Mouse (Mus musculus): ENCODE data around the gene Frmpd1.

The Frmpd1 gene

DNA sequence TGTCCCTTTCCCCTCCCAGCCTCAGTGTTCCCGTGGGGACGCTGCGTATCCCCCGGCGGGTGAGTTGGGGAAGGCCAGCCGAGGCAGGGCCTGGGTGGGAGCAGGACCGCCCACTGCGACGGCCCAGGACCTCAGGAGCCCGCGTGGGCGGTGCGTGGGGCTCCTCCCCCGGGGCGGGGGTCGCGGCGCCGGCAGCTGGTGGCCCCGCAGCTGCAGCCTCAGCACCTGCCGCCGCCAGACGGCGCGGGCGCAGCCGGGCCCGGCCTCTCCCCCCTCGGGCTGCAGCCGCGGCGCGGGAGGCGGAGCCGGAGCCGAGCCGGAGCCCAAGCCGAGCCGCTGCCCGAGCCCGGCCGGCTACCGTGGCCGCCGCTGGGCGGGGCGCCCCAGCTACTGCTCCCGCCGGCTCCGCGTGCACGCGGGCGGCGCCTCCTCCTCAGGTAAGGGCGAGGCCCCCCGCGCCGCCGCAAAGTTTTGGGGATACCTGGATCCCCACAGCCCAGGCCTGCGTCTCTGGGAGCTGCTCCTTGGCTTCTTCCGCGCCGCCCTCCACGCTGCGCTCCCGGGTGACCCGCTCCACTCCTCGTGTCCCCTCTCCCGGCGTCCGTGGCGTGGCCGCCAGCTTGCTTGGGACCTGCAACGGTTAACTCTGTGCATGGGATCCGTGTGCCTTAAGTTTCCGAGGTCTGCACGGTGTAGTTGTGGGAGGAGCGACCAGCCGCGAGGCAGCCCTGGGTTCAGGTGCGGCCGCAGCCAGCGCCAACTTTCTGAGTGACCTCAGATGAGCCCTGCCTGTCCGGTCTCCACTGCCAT is at the start of gene Frmpd1:
TSS of gene Frmpd1 (plus strand) at position 355 of the 810 bp plus-strand sequence.
- peak; percentile 76 for DNase-seq (ENCODE audit: low spot score)

DNA sequence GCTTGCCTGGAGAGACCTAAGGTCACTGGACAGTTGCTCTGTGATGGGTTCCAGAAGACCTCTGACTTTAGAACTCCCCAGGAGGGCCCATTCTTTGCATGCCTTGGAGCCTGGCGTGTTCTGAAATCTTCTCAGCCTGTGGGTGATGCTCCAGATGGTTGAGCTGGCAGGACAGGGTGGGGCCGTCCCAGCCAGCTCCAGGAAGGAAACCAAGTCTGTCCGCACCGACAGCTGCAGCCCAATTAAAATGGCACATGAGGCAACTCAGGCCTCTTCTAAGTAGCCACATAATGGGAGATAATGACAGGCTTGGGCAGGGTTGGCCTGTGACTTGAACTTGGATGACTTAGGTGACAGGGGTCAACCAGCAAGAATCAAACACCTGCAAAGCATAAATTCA is 47.0 kb upstream of the Frmpd1 start:
- DNase-seq (ENCODE audit: low spot score), result no peak

DNA sequence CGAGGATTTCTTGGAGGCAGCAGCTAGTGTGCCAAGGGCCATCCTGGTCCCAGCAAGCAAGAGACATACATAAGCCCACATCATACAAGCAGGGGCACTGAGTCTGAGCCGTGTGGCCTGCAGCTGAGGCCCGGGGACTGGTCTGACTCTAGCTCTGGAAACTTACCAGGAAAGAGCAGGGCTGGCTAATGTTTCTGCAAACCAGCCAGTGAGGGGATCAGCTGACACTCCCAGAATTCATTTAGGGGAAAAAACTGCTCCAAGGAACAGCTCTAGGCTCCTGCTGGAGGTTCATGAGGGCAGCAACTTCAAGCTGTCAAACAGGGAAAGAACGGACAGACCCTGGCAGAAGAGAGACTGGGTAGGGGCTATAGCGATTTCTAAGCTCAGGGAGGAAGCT is 42.8 kb upstream of the Frmpd1 start:
- no peak for DNase-seq (ENCODE audit: low spot score)

DNA sequence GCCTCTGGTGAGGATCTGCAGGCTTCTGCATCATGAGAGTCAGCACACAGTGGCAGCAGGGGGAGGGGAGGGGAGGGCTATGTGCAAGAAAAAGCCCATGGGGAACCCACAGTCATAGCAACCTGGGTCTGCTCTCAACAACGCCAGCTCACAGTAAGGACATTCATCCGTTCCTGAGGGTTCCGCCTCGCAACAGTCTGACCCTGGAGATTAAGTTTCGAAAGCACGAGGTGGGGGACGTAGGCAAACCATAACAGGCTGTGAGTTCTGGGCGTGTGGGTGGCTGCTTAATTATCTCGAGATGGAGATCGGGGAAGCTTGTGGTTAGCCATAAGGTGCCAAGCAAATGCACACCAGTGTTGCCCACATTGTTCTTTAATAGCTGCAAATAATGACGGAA is 42.3 kb upstream of the Frmpd1 start:
- DNase-seq (ENCODE audit: low spot score), result no peak

DNA sequence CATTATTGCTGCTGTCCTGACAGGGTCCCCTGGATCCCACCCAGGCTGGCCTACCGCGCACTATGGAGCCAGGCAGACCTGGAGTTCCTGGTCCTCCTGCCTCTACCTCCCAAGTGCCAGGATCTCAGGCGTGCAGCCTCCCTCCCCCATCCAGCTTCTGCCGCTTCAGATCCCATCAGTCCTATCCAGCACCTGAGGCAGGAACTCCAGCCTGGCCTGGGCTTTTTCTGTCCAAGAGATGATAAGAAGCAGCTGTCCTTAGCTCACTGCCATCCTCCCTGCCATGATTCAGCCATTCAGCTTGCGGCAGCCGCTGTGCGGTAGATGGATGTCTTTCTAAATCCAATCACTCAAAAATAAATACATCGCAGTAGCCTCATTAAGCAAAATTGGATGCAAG is 41.7 kb upstream of the Frmpd1 start:
- no peak for DNase-seq (ENCODE audit: low spot score)

DNA sequence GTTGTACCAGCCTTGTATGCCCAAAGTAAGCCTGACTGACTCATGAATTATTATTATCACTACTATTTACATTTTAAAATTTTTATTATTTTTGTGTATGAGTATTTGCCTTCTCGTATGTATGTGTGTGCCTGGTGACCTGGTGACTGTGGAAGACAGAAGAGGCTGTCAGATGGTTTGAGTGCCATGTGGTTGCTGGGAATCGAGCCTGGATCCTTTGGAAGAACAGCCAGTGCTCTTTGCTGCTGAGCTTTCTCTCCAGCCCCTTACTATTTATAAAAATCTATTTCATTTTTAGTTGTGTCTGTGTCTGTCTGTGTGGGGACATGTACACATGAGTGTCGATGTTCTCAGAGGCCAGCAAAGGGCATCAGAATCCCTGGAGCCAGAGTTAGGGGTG is 28.2 kb upstream of the Frmpd1 start:
- no peak for DNase-seq (ENCODE audit: low spot score)

DNA sequence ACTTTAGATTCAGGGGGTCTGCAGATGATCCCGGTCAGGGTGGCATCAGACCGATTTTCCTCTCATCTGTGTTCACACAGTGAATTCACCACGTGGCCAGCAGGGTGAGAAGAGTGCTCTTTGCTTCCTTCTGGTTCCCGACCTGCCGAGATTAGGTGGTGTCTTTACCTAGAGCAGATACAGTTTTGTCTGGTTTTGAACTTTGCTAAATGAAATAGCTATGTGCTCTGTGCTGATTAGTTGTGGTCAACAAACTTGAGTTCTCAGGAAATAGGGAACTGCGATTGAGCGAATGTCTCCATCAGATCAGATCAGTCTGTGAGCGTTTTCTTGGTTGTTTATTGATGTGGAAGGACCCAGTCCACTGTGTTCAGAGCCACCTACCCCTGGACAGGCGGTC is 26.1 kb upstream of the Frmpd1 start:
- no peak for DNase-seq (ENCODE audit: low spot score)

DNA sequence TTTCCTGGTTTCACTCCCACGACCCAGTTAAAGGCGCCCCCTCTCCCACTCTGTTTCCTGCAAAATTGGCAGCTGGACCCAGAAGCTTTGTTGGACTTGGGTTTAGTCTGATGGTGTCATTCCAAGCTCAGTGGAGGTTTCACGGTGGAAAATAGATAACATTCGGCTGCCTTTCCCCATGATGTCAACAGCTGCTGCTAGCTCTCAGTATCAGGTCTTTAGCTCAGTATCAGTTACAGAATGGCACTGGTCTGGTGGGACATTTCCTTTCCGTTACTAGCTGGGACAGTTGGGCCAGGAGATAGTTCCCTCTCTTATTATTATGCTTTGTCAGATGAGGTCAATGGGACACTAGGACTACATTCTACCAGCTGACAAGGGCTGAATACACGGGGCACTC is 23.9 kb upstream of the Frmpd1 start:
- no peak for DNase-seq (ENCODE audit: low spot score)

DNA sequence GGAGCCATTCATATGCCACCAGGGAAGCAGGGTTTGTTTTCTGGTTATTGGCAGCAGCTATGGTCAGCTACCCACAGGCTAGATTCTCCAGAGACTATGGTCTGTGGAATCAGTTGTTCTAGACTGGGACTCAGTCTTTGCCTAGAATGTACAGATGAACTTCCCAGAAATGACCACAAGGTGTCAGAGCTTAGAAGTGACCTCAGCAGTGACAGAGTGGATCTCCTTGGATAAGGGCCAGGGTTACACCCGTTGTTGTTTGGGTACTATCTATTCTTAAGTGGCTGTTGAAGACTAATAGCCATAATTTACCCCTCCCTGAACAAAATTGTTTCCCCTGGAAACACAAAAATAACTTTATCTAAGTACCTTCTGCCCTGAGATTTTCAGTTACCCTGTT is 21.0 kb upstream of the Frmpd1 start:
- DNase-seq (ENCODE audit: low spot score), result no peak

DNA sequence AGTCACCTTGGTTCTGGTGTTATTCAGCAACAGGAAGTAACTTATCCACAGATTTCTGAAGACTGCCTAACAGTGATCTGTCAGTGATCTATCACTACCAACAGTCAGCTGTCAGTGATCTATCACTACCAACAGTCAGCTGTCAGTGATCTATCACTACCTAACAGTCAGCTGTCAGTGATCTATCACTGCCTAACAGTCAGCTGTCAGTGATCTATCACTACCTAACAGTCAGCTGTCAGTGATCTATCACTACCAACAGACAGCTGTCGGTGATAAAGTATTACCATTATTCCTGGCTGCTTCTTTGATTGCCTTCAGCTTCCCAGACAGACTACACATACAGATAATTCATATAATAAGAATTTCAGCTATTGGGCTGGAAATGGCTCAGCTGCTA is 19.2 kb upstream of the Frmpd1 start:
- DNase-seq (ENCODE audit: low spot score), result no peak

DNA sequence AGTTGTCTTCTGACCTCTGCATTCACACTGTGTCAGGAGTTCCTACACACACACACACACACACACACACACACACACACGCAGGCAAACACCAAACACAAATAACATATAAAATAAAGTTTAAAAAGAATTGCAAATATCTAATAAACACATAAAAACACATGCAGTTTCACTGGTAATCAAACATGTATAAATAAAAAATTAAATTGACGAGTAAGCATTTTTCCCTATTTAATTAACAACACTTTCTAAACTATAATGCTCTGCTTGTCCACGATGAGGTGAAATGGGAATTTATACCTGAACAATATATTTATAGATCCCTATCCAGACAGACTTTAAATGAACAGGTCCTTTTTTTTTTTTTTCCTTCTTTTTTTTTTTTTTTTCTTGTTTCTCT is 18.7 kb upstream of the Frmpd1 start:
- DNase-seq (ENCODE audit: low spot score), result no peak

DNA sequence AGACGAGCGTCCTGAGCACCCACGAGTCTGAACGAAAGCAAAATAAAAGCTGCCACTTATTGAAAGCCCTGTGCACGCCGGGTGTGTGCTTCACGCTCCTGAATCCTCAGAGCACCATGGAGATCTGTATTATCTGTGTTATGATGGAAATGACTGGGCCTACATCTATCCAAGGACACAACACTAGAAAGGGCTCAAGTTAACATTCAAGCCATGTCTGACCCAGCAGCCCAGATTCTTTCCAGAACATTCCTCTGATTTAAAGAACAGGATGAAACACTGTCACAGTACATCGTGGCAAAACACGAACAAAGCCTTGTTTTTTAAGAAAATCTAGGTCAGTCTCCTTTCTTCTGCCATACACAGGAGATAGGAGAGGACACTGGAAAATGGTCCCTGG is 13.3 kb upstream of the Frmpd1 start:
- DNase-seq (ENCODE audit: low spot score), result no peak

DNA sequence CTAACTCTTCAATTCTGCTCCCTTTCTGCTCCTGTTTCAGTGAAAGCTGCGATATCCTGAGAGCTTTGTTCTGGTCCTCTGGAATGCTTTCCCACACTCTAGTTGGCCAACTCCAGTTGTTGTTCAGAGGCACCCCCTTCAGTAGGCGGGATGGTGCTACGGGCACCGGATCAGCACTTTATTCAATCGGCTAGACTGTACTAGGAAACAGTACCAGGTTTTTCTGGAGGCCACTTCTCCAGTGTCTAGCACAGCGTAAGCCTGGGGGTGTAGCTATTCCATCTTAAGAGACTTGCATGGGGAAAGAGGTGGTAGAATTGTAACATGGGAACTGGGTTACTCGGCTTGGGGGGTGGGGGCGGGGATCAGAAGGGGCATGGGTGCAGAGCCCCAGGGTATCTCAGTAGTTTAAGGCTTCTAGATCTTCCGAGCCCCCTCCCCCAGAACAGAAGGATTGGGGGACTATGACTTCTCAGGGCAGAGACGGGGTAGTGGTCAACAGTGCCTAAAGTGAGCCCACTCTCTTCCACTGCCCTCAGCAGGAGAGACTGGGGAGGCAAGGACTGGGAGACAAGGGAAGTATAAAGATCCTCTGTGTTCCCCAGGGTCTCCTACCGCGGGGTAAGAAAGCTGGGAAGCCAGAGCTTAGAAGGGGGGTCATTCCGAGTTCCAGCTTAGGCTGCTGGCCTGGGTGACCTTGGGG is 706 bp upstream of the Frmpd1 start:
- no peak for DNase-seq (ENCODE audit: low spot score)

DNA sequence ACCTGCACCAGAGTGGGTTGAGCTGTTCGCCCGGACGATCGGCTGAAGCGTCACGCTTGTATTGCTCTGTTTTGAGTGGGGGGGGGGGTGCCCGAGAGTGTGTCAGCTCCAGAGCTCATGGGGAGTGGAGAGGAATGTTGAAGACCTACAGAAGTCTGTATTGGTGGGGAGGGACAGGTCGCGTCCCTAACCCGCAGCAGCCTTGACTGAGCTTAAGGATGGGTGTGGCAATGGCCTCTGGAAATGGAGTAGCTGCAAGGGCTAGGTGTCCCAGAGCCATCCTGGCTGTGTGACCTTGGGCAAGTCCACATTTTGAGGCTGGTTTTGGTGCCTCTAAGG is 625 bp downstream of the Frmpd1 start:
- DNase-seq (ENCODE audit: low spot score), result no peak

DNA sequence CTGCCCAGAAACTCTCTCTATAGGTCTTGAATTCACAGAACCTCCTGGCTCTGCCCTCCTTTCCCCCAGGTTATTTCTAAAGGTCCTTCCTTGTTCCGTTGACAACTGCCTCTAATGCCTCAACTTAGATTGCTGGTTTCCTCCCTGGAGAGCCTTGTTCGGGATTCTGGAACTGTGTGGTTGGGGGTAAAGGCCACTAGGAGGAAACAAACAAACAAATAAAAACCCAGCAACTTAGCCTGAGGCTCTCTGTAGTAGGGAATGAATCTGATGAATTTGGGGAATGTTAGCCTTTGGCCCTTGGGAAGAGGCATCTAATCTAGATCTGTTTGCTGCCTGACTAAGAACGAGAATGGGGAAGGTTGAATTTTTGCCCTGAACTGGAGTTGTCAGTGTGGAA is 13.6 kb downstream of the Frmpd1 start:
- no peak for DNase-seq (ENCODE audit: low spot score)

DNA sequence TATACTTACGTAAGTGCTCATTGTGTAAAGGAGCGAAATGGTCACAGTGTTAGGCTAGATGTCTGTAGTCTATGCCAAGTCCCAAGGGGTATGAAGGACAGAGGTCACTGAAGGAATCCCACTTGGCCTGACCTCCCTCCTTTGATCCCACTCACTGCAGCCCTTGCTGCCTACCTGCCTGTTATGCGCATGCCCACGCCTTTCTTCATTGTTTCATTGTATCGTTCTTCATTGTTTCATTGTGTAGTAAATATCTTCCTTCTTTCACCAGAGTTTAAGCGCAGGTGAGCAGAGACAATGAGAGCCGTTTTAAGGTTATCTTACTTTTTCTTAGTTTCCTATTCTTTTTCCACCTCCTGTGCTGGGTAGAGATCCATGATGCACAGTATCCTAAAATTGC is 18.6 kb downstream of the Frmpd1 start:
- DNase-seq (ENCODE audit: low spot score), result no peak

DNA sequence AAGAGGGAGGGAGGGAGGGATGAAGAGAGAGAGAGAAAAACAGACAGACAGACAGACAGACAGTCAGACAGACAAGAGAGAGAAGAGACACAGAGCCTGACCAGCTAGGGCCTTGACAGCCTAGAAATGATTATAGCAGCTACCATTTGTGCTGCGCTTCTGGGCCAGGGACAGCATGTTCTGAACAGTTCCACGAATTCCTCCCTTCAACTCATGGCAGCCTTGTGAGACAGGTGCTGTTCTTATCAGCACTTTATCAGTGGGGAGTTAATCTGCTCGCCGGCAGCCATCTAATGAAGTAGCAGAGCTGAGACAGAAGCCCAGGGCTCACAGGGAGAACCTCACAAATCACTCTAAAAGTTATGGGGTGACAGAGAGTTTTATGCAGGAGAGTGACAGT is 22.8 kb downstream of the Frmpd1 start:
- DNase-seq (ENCODE audit: low spot score), result no peak

DNA sequence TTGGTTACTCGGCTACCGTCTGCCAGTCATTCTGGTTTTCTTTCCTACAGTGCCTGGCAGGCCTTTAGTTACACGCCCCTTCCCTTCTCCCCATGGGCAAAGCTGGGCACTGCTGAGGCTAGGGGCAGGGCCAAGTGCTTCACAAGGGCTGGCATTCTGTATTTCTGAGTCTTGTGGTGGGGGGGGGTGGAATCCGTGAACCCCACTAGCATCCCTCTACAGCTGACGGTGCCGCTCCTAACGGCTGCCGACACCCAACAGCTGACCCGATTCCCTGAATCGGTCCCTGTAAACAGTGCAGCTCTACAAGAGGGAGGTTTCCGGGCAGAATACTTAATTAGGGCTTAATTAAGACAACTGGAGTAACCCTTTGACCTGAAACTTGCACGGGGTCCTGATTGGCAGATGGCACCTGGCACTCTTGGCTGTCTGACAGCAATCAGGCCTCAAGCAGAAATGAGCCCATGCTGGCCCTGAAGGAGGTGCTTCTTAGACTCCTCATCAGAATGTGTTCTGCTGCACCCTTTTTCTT is 24.2 kb downstream of the Frmpd1 start:
- no peak for DNase-seq (ENCODE audit: low spot score)

DNA sequence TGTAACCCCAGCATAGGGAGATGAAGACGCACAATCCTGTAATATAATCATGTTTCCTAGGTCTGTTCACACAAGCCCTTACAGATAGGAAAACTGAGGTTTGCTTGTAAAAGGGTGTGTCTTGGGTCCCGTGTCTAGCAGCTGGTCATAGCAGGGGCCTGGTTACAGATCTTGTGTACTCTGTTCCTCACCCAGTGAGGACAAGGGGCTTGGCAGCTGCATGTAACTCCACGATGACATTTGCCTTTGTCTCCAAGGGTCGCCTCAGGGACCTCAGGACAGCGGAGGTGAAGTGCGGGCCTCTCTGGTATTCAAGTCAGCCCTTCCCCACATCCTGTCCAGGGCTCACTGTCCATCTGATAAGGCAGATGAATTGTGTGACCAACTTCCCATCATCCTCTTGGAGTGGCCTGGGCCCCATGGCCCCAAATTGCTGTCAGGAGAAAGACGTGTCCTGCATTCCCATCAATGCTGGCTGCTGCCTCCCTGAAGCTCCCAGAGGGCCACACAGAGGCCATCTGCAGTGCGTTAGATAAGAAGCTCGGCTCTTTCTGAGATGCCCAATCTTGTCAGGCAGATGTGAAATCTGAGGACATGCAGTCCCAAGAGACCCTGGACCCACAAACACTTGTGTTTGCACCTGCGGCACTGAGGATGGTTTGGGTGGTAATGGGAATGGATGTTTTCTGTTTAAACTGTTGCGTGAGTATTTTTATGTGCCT is 27.8 kb downstream of the Frmpd1 start:
- no peak for DNase-seq (ENCODE audit: low spot score)

DNA sequence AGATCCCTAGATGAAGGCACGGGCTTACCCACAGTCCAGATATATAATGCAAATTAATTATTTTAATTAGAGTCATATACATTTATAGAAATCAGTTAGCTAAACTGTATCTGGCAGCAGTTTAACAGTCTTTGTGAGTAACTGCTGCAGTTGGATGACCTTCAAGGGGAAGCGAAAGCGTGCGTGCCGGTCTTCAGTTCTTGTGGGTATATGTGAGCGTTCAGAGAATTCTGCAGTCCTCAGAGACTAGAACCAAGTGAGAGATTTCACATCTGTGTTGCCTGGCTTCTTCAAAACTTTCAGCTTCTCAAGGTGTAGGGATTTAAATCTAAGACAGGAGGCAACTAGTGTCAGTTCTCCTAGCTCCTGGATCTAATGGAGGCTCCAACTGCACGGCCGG is 35.3 kb downstream of the Frmpd1 start:
- no peak for DNase-seq (ENCODE audit: low spot score)

DNA sequence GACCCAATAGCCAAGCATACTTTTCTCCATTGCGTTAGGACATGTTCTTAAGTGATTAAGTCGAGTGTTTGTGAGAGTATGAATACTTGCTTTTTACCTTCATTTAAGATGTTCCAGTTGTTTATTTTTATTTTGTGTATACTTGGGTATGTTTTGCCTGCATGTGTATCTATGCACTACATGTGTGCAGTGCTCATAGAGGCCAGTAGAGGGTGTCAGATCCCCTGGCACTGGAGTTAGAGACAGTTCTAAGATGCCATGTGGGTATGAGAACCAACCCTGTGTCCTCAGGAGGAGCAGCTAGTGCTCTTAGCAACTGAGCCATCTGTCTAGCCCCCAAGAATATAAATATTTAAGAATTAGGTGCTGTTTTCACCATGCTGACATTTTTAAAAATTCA is 37.7 kb downstream of the Frmpd1 start:
- DNase-seq (ENCODE audit: low spot score), result no peak

DNA sequence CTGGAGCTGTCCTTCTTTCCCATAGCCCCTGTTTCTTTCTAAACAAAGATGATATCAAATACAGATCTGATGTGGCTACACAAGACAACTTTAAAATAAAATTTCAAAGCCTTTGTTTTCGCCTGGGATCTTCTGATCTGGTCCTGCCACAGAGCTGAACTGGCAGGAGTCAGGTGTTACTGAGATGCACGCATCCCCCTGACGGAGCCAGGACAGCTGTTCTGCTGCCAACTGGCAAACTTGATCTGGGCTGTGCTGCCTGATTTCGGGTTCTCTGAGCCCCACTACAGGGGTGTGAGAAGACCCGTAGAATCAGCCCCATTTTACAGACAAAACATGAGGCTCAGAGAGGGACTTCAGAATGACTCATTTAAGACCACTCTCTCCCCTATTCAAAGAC is 45.6 kb downstream of the Frmpd1 start:
- no peak for DNase-seq (ENCODE audit: low spot score)

DNA sequence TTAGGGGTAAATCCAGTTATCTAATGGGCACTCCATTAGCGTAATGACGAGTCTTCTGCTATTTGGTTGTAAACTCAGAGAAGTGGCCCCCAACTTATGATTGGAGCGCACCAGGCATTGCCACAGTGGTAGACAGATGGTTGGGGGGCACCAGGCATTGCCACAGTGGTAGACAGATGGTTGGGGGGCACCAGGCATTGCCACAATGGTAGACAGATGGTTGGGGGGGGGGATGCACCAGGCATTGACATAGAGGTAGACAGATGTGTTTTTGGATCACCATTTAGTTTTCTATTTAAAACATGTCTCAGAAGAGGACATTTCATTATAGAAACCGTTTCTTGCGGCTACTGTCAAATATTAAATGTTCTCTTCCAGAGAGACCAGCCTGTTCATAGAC is 53.6 kb downstream of the Frmpd1 start:
- DNase-seq (ENCODE audit: low spot score), result no peak
